Mouse (Mus musculus): ENCODE results near the gene Zdhhc19. TPM values are rescaled to one million over a fixed set of nuclear protein-coding genes. Genes with fewer than 3 reads are reported as not detected.

Zdhhc19 gene
- total and polyA plus RNA-seq, 3 experiments: 0.58 to 1.4 TPM; not detected in 1

DNA sequence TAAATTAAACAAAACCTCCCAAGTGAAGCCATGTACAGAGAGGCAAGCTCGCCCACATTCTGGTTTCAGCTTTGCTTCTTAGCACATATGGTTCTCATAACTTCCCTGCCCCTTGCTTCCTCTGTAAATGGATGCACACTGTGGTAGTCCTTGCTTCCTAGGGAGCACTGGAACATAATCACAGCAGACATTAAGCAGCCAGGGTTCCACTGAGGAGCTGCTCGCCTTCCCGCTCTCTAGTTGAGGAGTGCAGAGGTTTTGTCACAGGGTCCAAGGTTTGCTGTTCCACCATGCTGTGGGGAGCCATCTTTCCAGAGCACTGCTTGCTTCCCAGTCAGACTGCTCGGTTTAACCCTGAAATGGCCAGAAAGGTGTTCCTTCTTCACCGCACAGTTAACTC lies 41.4 kb upstream of the Zdhhc19 start (continued):
- TF ChIP-seq ETS1 (IDR thresholded peaks at IDR 0.05; ENCODE audit: low read depth, low read length) (no peak), MEF2A (IDR thresholded peaks at IDR 0.05; ENCODE audit: extremely low read depth, insufficient replicate concordance, low read depth, low read length, poor library complexity, severe bottlenecking) (no peak)

DNA sequence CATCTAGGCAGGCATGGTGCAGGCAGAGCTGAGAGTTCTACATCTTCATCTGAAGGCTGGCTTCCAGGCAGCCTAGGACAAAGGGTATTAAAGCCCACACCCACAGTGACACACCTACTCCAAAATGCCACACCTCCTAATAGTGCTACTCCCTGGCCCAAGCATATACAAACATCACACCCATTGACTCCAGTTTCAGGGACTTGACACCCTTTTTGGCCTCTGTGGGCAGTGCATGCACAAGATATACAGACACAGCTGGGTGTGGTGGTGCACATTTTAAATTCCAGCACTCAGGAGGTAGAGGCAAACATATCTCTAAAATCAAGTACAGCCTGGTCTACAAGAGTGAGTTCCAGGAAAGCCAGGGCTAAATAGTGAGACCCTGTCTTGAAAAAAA lies 40.0 kb upstream of the Zdhhc19 start:
- no peak overlapping the region for H3K27ac ChIP-seq (ENCODE audit: control insufficient read depth, low read depth, low read length)
- H3K4me3 ChIP-seq (ENCODE audit: control insufficient read depth in 1 of 2, insufficient read depth in 1 of 2, low read depth in 2 of 2, low read length in 2 of 2): no peak overlapping the region
- no peak for DNase-seq (ENCODE audit: low read depth, low spot score)
- no peaks in the 10 kb centered on the region for H3K27me3 ChIP-seq (ENCODE audit: control insufficient read depth in 1 of 2, insufficient read depth in 2 of 2, low read length in 2 of 2)
- no peaks in the 10 kb centered on the region for H3K9me3 ChIP-seq (replicated peaks; ENCODE audit: insufficient read depth, low read length)
- H3K9ac ChIP-seq (ENCODE audit: control insufficient read depth, low read depth, low read length, poor library complexity, severe bottlenecking): no peak overlapping the region
- peaks cover 5 to 10% of the 10 kb centered on the region in 2 experiments for H3K36me3 ChIP-seq (ENCODE audit: control insufficient read depth in 1 of 2, insufficient read depth in 2 of 2, low read length in 2 of 2)
- TF ChIP-seq TCF12 (IDR thresholded peaks at IDR 0.05; ENCODE audit: low read depth, low read length) (no peak), POLR2A (IDR thresholded peaks at IDR 0.05; ENCODE audit: control insufficient read depth in 1 of 2, insufficient read depth in 1 of 2, low read depth in 1 of 2, low read length in 2 of 2, poor library complexity in 1 of 2) (no peak), ETS1 (IDR thresholded peaks at IDR 0.05; ENCODE audit: low read depth, low read length) (no peak), ELF1 (IDR thresholded peaks at IDR 0.05; ENCODE audit: low read depth, low read length) (no peak), ZC3H11A (IDR thresholded peaks at IDR 0.05; ENCODE audit: low read depth, low read length) (no peak)
- peaks cover 6 to 8% of the 10 kb centered on the region in 2 experiments for H3K4me1 ChIP-seq (ENCODE audit: control insufficient read depth in 1 of 2, insufficient read depth in 2 of 2, low read length in 2 of 2)
- H3K79me2 ChIP-seq (ENCODE audit: control insufficient read depth, insufficient read depth, low read length, poor library complexity): no peaks in the 10 kb centered on the region

DNA sequence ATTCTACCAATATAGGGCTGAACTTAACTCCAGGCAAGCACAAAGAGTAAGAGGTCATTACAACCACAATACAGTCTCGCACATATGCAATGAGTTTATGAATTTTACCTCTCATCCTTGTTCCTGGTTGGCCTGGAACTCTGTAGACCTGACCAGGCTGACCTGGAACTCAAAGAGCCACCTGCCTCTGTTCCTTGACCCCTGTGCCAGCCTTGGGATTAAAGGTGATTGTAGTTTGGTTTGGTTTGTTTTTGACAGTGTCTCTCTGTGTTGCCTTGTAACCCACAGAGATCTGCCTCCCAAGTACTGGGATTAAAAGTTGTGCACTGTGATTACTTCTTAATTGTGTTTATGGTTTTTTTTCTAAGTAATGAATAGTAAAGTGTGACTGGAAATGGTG lies 39.3 kb upstream of the Zdhhc19 start:
- no peak overlapping the region for H3K27ac ChIP-seq (ENCODE audit: control insufficient read depth, low read depth, low read length)

DNA sequence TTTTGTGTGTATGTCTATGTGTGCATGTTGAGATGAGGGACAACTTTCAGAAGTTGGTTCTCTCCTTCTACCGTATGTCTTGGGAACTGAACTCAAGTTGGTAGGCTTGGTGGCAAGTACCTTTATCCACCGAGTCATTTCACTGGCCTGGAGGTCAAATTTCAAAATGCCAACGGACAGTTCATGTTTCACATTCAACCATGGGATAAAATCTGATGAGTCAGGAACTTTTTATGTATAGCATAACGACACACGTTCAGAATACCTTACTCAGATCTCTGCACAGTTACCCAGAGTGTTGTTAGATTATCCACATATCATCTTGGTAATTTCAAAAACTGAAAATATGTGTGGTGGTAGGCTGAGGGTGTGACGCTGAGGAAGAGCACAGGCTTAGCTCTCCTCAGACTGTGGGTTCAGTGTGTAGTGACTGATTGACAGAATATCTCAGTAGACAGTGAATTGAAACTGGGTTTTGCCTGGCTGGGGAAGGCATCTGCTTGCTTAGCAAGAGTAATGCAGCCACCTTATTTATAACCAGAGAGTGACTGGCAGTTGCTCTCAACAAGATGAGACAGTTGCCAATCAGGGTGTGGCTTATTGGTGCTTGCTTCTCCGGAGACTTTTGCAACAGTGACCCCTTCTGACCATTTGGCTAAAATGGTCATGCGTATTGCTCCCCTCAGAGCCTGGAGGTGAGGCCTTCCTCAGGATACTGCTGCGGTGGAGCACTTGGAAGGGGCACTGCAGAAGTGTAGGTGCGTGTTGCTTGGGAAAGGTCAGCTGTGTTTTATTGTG lies 38.3 kb upstream of the Zdhhc19 start:
- Histone ChIP-seq H3K4me3 (ENCODE audit: control insufficient read depth in 1 of 2, insufficient read depth in 1 of 2, low read depth in 2 of 2, low read length in 2 of 2) (no peak overlapping the region), H3K79me2 (ENCODE audit: control insufficient read depth, insufficient read depth, low read length, poor library complexity) (no peaks in the 10 kb centered on the region), H3K27me3 (ENCODE audit: control insufficient read depth in 1 of 2, insufficient read depth in 2 of 2, low read length in 2 of 2) (no peaks in the 10 kb centered on the region), H3K9me3 (replicated peaks; ENCODE audit: insufficient read depth, low read length) (no peaks in the 10 kb centered on the region), H3K36me3 (ENCODE audit: control insufficient read depth in 1 of 2, insufficient read depth in 2 of 2, low read length in 2 of 2) (peaks cover 5 to 10% of the 10 kb centered on the region in 2 experiments), H3K27ac (ENCODE audit: control insufficient read depth, low read depth, low read length) (peak overlapping the region; percentile 9; the same call in 1 of the 2 replicates), H3K4me1 (ENCODE audit: control insufficient read depth in 1 of 2, insufficient read depth in 2 of 2, low read length in 2 of 2) (peaks cover 5 to 6% of the 10 kb centered on the region in 2 experiments), H3K9ac (ENCODE audit: control insufficient read depth, low read depth, low read length, poor library complexity, severe bottlenecking) (no peak overlapping the region)
- peak; percentile 75 for DNase-seq (ENCODE audit: low read depth, low spot score)
- no peak for TF ChIP-seq BHLHE40 (IDR thresholded peaks at IDR 0.05; ENCODE audit: borderline replicate concordance, low read depth, low read length)
- no peak for TF ChIP-seq POLR2AphosphoS5 (IDR thresholded peaks at IDR 0.05; ENCODE audit: borderline replicate concordance, low read depth, low read length)
- TF ChIP-seq RAD21 (IDR thresholded peaks at IDR 0.05; ENCODE audit: low read depth, low read length): peak; percentile 86
- no peak for TF ChIP-seq E2F4 (IDR thresholded peaks at IDR 0.05; ENCODE audit: borderline replicate concordance, low read depth, low read length)
- no peak for TF ChIP-seq POLR2AphosphoS2 (IDR thresholded peaks at IDR 0.05; ENCODE audit: low read length)
- TF ChIP-seq NRF1 (IDR thresholded peaks at IDR 0.05; ENCODE audit: insufficient read depth, low read depth, low read length, poor library complexity, severe bottlenecking): no peak
- TF ChIP-seq GATA1 (IDR thresholded peaks at IDR 0.05; ENCODE audit: low read depth, low read length): no peak
- TF ChIP-seq MXI1 (IDR thresholded peaks at IDR 0.05; ENCODE audit: low read depth, low read length): no peak
- TF ChIP-seq MAZ (IDR thresholded peaks at IDR 0.05; ENCODE audit: low read depth, low read length): no peak
- TF ChIP-seq ZC3H11A (IDR thresholded peaks at IDR 0.05; ENCODE audit: low read depth, low read length): peak; percentile 71
- TF ChIP-seq TAL1 (IDR thresholded peaks at IDR 0.05; ENCODE audit: low read length): no peak
- TF ChIP-seq GABPA (IDR thresholded peaks at IDR 0.05; ENCODE audit: low read depth, low read length): no peak
- no peak for TF ChIP-seq RCOR1 (IDR thresholded peaks at IDR 0.05; ENCODE audit: low read depth, low read length)
- no peak for TF ChIP-seq TBP (IDR thresholded peaks at IDR 0.05; ENCODE audit: low read depth, low read length)

More for the DNA sequence above, 39.3 kb upstream of the Zdhhc19 start:
- no peaks in the 10 kb centered on the region for H3K79me2 ChIP-seq (ENCODE audit: control insufficient read depth, insufficient read depth, low read length, poor library complexity)
- H3K36me3 ChIP-seq (ENCODE audit: control insufficient read depth in 1 of 2, insufficient read depth in 2 of 2, low read length in 2 of 2): peaks cover 5 to 10% of the 10 kb centered on the region in 2 experiments
- no peak for DNase-seq (ENCODE audit: low read depth, low spot score)
- no peaks in the 10 kb centered on the region for H3K9me3 ChIP-seq (replicated peaks; ENCODE audit: insufficient read depth, low read length)
- no peak for TF ChIP-seq ELF1 (IDR thresholded peaks at IDR 0.05; ENCODE audit: low read depth, low read length)
- no peak for TF ChIP-seq MAZ (IDR thresholded peaks at IDR 0.05; ENCODE audit: low read depth, low read length)
- no peak for TF ChIP-seq TAL1 (IDR thresholded peaks at IDR 0.05; ENCODE audit: low read length)
- TF ChIP-seq JUND (IDR thresholded peaks at IDR 0.05; ENCODE audit: low read depth, low read length): no peak
- TF ChIP-seq NELFE (IDR thresholded peaks at IDR 0.05; ENCODE audit: low read depth, low read length): no peak
- no peak for TF ChIP-seq MYB (IDR thresholded peaks at IDR 0.05; ENCODE audit: low read depth, low read length)
- TF ChIP-seq GABPA (IDR thresholded peaks at IDR 0.05; ENCODE audit: low read depth, low read length): no peak
- no peak for TF ChIP-seq CHD1 (IDR thresholded peaks at IDR 0.05; ENCODE audit: low read depth, low read length)
- TF ChIP-seq MEF2A (IDR thresholded peaks at IDR 0.05; ENCODE audit: extremely low read depth, insufficient replicate concordance, low read depth, low read length, poor library complexity, severe bottlenecking): no peak
- H3K4me1 ChIP-seq (ENCODE audit: control insufficient read depth in 1 of 2, insufficient read depth in 2 of 2, low read length in 2 of 2): peaks cover 5 to 6% of the 10 kb centered on the region in 2 experiments
- H3K9ac ChIP-seq (ENCODE audit: control insufficient read depth, low read depth, low read length, poor library complexity, severe bottlenecking): no peak overlapping the region
- no peaks in the 10 kb centered on the region for H3K27me3 ChIP-seq (ENCODE audit: control insufficient read depth in 1 of 2, insufficient read depth in 2 of 2, low read length in 2 of 2)
- H3K4me3 ChIP-seq (ENCODE audit: control insufficient read depth in 1 of 2, insufficient read depth in 1 of 2, low read depth in 2 of 2, low read length in 2 of 2): no peak overlapping the region

All from MEL (cell line).